Comparison of ENCODE assay signal across 10 mouse cellular contexts in genomic region chr4:41708192-41708745, GRCm38 (mm10). TPM values are rescaled to one million over a fixed set of nuclear protein-coding genes. Genes with fewer than 3 reads are reported as not detected.
A peak's percentile ranks its signal among the peaks of the same experiment; 100 is the strongest.
DNase-seq lines count a peak whose midpoint lies in the region; ATAC-seq lines count a peak whose summit lies in the region.
"Had no signal": no experiment of that assay in that cellular context is flagged by ENCODE, and none has a peak within 500 bp of the region (broad histone marks: within the 10 kb centered on the region; RNA-seq: fewer than 3 reads in every experiment).

No protein-coding gene starts in this region.

- no peak overlapping the region for H3K4me3 ChIP-seq in hindbrain, embryonic 11.5 days (ENCODE audit: low read depth, low read length)
- no peak overlapping the region for H3K4me3 ChIP-seq in hindbrain, embryonic 12.5 days
- H3K4me3 ChIP-seq in midbrain, embryonic 15.5 days: no peak overlapping the region
- H3K4me3 ChIP-seq: limb, embryonic 12.5 days had no signal

- H3K9me3 ChIP-seq in hindbrain, embryonic 11.5 days (ENCODE audit: control insufficient read depth, low read length): no peaks in the 10 kb centered on the region
- no peaks in the 10 kb centered on the region for H3K9me3 ChIP-seq in hindbrain, embryonic 12.5 days (replicated peaks)
- H3K9me3 ChIP-seq in midbrain, embryonic 15.5 days: no peaks in the 10 kb centered on the region
- H3K9me3 ChIP-seq: limb, embryonic 12.5 days had no signal

- H3K27me3 ChIP-seq in hindbrain, embryonic 11.5 days (ENCODE audit: control insufficient read depth, insufficient read depth, low read length): no peaks in the 10 kb centered on the region
- peaks cover 16% of the 10 kb centered on the region; the same call in 1 of the 2 replicates for H3K27me3 ChIP-seq in hindbrain, embryonic 12.5 days
- H3K27me3 ChIP-seq in midbrain, embryonic 15.5 days (replicated peaks): no peaks in the 10 kb centered on the region

- H3K4me1 ChIP-seq in hindbrain, embryonic 11.5 days (replicated peaks; ENCODE audit: control insufficient read depth, insufficient read depth, low read length): peaks cover 25% of the 10 kb centered on the region
- H3K4me1 ChIP-seq in hindbrain, embryonic 12.5 days: peaks cover 51% of the 10 kb centered on the region
- H3K4me1 ChIP-seq in midbrain, embryonic 15.5 days: peaks cover 48% of the 10 kb centered on the region

- no peaks in the 10 kb centered on the region for H3K36me3 ChIP-seq in hindbrain, embryonic 11.5 days (ENCODE audit: control insufficient read depth, insufficient read depth, low read length)
- H3K36me3 ChIP-seq in hindbrain, embryonic 12.5 days: no peaks in the 10 kb centered on the region
- no peaks in the 10 kb centered on the region for H3K36me3 ChIP-seq in midbrain, embryonic 15.5 days (replicated peaks)

- WGBS in hindbrain, embryonic 11.5 days: 43% methylated on average over 8 of the region's 8 CpGs
- 43% methylated on average over 8 of the region's 8 CpGs for WGBS in hindbrain, embryonic 12.5 days
- 41% methylated on average over 8 of the region's 8 CpGs for WGBS in midbrain, embryonic 15.5 days

- no peak overlapping the region for H3K27ac ChIP-seq in hindbrain, embryonic 11.5 days (ENCODE audit: low read depth, low read length)
- H3K27ac ChIP-seq in hindbrain, embryonic 12.5 days: no peak overlapping the region
- H3K27ac ChIP-seq in midbrain, embryonic 15.5 days: peak overlapping the region; percentile 15; the same call in 1 of the 2 replicates

- DNase-seq in hindbrain, embryonic 11.5 days (ENCODE audit: low spot score): peak; percentile 80
- DNase-seq in CD4-positive helper T cell, adult 2 months (ENCODE audit: low read depth, low spot score): peak; percentile 60
- peak; percentile 68 for DNase-seq in R1 (ENCODE audit: low read depth, low spot score)
- peak; percentile 63 for DNase-seq in hindlimb bud, embryonic 11.5 days (ENCODE audit: extremely low spot score, low read depth, low spot score)
- DNase-seq in spleen, postnatal 4 days (ENCODE audit: low spot score in 2 of 2): no peak
- DNase-seq in urinary bladder, postnatal 14 days (ENCODE audit: low spot score): no peak

- no peak for ATAC-seq in hindbrain, embryonic 11.5 days (ENCODE audit: low FRiP score)
- ATAC-seq in hindbrain, embryonic 12.5 days (ENCODE audit: low FRiP score): no peak
- ATAC-seq in midbrain, embryonic 15.5 days (replicated peaks): 0 out of 2 replicates have a peak, but pooled peaks have one; percentile 22

- no peak overlapping the region; the same call in 1 of the 2 replicates for H3K9ac ChIP-seq in hindbrain, embryonic 11.5 days (ENCODE audit: low read depth, low read length)
- H3K9ac ChIP-seq in hindbrain, embryonic 12.5 days: no peak overlapping the region
- H3K9ac ChIP-seq in midbrain, embryonic 15.5 days: no peak overlapping the region
- H3K9ac ChIP-seq: limb, embryonic 12.5 days had no signal

- no peak overlapping the region for H3K4me2 ChIP-seq in hindbrain, embryonic 11.5 days (replicated peaks; ENCODE audit: low read depth, low read length)
- H3K4me2 ChIP-seq in hindbrain, embryonic 12.5 days (replicated peaks): no peak overlapping the region
- no peak overlapping the region for H3K4me2 ChIP-seq in midbrain, embryonic 15.5 days
- H3K4me2 ChIP-seq: limb, embryonic 12.5 days had no signal

RNA-seq across cellular contexts. Expression of gene Rpp25l, which starts 5.1 kb away (rescaled TPM):
- polyA plus RNA-seq in hindbrain, embryonic 11.5 days (2014; fragmentation: Nextera tagmentation; extraction: Ambion mirVana): 80.0 and 84.1 TPM in 2 replicates
- 55.6 and 66.5 TPM in 2 replicates for polyA plus RNA-seq in hindbrain, embryonic 12.5 days (2016; fragmentation: Nextera tagmentation; extraction: Ambion mirVana)
- polyA plus RNA-seq in midbrain, embryonic 15.5 days (2015; fragmentation: Nextera tagmentation; extraction: Ambion mirVana): 59.1 and 64.6 TPM in 2 replicates

RNA-seq across cellular contexts. Expression of gene Il11ra1, which starts 8.5 kb away (rescaled TPM):
- 83.7 TPM in 2 replicates for polyA plus RNA-seq in hindbrain, embryonic 11.5 days (2014; fragmentation: Nextera tagmentation; extraction: Ambion mirVana)
- 125 and 141 TPM in 2 replicates for polyA plus RNA-seq in hindbrain, embryonic 12.5 days (2016; fragmentation: Nextera tagmentation; extraction: Ambion mirVana)
- polyA plus RNA-seq in midbrain, embryonic 15.5 days (2015; fragmentation: Nextera tagmentation; extraction: Ambion mirVana): 37.5 and 40.3 TPM in 2 replicates

RNA-seq across cellular contexts. Expression of gene Cntfr, which starts 11.4 kb away (rescaled TPM):
- polyA plus RNA-seq in hindbrain, embryonic 11.5 days (2014; fragmentation: Nextera tagmentation; extraction: Ambion mirVana): 27.8 and 29.5 TPM in 2 replicates
- polyA plus RNA-seq in hindbrain, embryonic 12.5 days (2016; fragmentation: Nextera tagmentation; extraction: Ambion mirVana): 28.8 and 35.9 TPM in 2 replicates
- polyA plus RNA-seq in midbrain, embryonic 15.5 days (2015; fragmentation: Nextera tagmentation; extraction: Ambion mirVana): 28.1 and 32.2 TPM in 2 replicates

RNA-seq across cellular contexts. Expression of gene Dctn3, which starts 14.7 kb away (rescaled TPM):
- polyA plus RNA-seq in hindbrain, embryonic 11.5 days (2014; fragmentation: Nextera tagmentation; extraction: Ambion mirVana): 187 and 192 TPM in 2 replicates
- polyA plus RNA-seq in hindbrain, embryonic 12.5 days (2016; fragmentation: Nextera tagmentation; extraction: Ambion mirVana): 191 and 199 TPM in 2 replicates
- polyA plus RNA-seq in midbrain, embryonic 15.5 days (2015; fragmentation: Nextera tagmentation; extraction: Ambion mirVana): 295 and 308 TPM in 2 replicates

RNA-seq across cellular contexts. Expression of gene Arid3c, which starts 22.7 kb away (rescaled TPM):
- polyA plus RNA-seq in hindbrain, embryonic 11.5 days (2014; fragmentation: Nextera tagmentation; extraction: Ambion mirVana): 0.68 and 0.93 TPM in 2 replicates
- polyA plus RNA-seq in hindbrain, embryonic 12.5 days (2016; fragmentation: Nextera tagmentation; extraction: Ambion mirVana): 1.1 TPM in 2 replicates
- 0.56 and 1.1 TPM in 2 replicates for polyA plus RNA-seq in midbrain, embryonic 15.5 days (2015; fragmentation: Nextera tagmentation; extraction: Ambion mirVana)
- polyA plus RNA-seq: limb, embryonic 12.5 days; stomach, embryonic 14.5 days had no signal

Comparison
In these comparisons a context has a peak if more than half of its experiments do, and no peak if none do; other contexts are left out.
1. DNase-seq: peak in hindbrain, embryonic 11.5 days (single experiment), CD4-positive helper T cell, adult 2 months (single experiment), R1 (single experiment) and hindlimb bud, embryonic 11.5 days (single experiment); none in spleen, postnatal 4 days (0 of 2) and urinary bladder, postnatal 14 days (single experiment).